Mouse (Mus musculus) layer of hippocampus, adult 6 months (tissue): Measurements from ENCODE around the gene Ccdc184. TPM values are rescaled to one million over a fixed set of nuclear protein-coding genes. Genes with fewer than 3 reads are reported as not detected.

Experiments used
- long read RNA-seq, 2 experiments: library from polyadenylated mRNA; unstranded; transcript quantifications; one replicate each; pipeline ENCODE4 v2.0.0; 2019 to 2020
- polyA plus RNA-seq: library from polyadenylated mRNA; unstranded; fragments of <200 nt; fragmentation: Nextera tagmentation; gene quantifications from 2 replicates; pipeline ENCODE4 v1.2.3, GENCODE M21; 2021

Gene Ccdc184
- polyA plus RNA-seq: 5.5 and 7.1 TPM in 2 replicates
- long read RNA-seq, experiment 1, transcript Ccdc184-201 (1 exons, 2,977 nt): major isoform, 22 of 22 reads
- long read RNA-seq, experiment 1, partial matches to known transcripts: 0 of 22 reads
- long read RNA-seq, experiment 1, other reads (novel, unspliced or antisense): 0 of 22 reads
- long read RNA-seq, experiment 2, transcript Ccdc184-201 (1 exons, 2,977 nt): major isoform, 146 of 146 reads
- long read RNA-seq, experiment 2, partial matches to known transcripts: 0 of 146 reads
- long read RNA-seq, experiment 2, other reads (novel, unspliced or antisense): 0 of 146 reads

GRCm38 (mm10) chr15:98166963-98167644 lies at the start of gene Ccdc184:
Ccdc184 (plus strand) TSS chr15:98167158.

DNA sequence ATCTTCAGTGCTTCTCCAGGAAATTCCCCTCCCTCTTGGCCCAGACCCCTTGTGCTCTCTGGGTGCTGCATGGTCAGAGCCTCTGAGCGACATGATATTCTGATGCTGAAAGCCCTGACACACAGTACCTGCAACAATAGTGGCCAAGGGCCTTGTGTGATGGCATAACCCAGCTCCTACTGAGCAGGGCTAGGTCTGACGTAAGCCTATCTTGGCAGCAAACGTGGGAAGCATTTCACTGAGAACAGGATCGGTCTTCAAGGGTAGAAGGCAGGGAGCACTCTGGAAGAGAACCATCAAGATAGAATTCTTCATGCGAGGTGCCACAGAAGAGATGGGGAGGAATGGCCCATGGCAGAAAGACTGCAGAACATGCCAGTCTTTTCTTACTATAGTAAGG lies 1.4 kb upstream of the Ccdc184 start, which contains the start of gene Asb8:
Gene Asb8 (minus strand): TSS at position 101 of the 400 bp plus-strand sequence.

GRCm38 (mm10) chr15:98195442-98195841 lies 28.5 kb downstream of the Ccdc184 start, which contains the start of gene Olfr288:
Olfr288 (minus strand) TSS chr15:98195542.

Other genes with a start within 250 kb of the Ccdc184 start
- 55.4 and 62.2 TPM in 2 replicates for gene Tmem106c, start 203.0 kb upstream of the Ccdc184 start, polyA plus RNA-seq
- gene Col2a1, start 162.5 kb upstream of the Ccdc184 start, polyA plus RNA-seq: 0.19 and 0.23 TPM in 2 replicates
- 126 TPM in 2 replicates for gene Pfkm, start 74.6 kb upstream of the Ccdc184 start, polyA plus RNA-seq
- 2.2 and 2.3 TPM in 2 replicates for gene Senp1, start 73.4 kb upstream of the Ccdc184 start, polyA plus RNA-seq
- 90.2 and 96.8 TPM in 2 replicates for gene Asb8, start 1.5 kb upstream of the Ccdc184 start, polyA plus RNA-seq
- not detected in 2 replicates for gene Olfr288, start 28.4 kb downstream of the Ccdc184 start, polyA plus RNA-seq
- 0.21 and 0.29 TPM in 2 replicates for gene Gm44579, start 53.8 kb downstream of the Ccdc184 start, polyA plus RNA-seq
- 5.0 TPM in 2 replicates for gene Olfr287, start 53.9 kb downstream of the Ccdc184 start, polyA plus RNA-seq
- gene Olfr286, start 67.3 kb downstream of the Ccdc184 start, polyA plus RNA-seq: not detected in 2 replicates
- gene H1fnt, start 90.1 kb downstream of the Ccdc184 start, polyA plus RNA-seq: not detected in 2 replicates
- gene Zfp641, start 129.0 kb downstream of the Ccdc184 start, polyA plus RNA-seq: 2.2 and 2.5 TPM in 2 replicates
- gene Olfr285, start 150.2 kb downstream of the Ccdc184 start, polyA plus RNA-seq: not detected in 2 replicates
- gene Olfr284, start 173.8 kb downstream of the Ccdc184 start, polyA plus RNA-seq: not detected in 2 replicates
- not detected in 2 replicates for gene Olfr283, start 213.8 kb downstream of the Ccdc184 start, polyA plus RNA-seq